Mouse (Mus musculus) olfactory bulb, adult 2 months (tissue): ENCODE results near the gene Arhgap28. TPM values are rescaled to one million over a fixed set of nuclear protein-coding genes. Genes with fewer than 3 reads are reported as not detected.

Experiments used
- H3K27ac ChIP-seq: fragments of 200-500 bp; 2 replicates; pipeline ENCODE4 v1.5.1; 2012; ENCODE audit warnings: low read depth, low read length; ENCODE audit not compliant: insufficient read depth
- H3K4me1 ChIP-seq: fragments of 200-500 bp; 2 replicates; pipeline ENCODE4 v1.6.1; 2012; ENCODE audit warnings: low read length; ENCODE audit not compliant: control insufficient read depth, insufficient read depth
- H3K4me3 ChIP-seq: fragments of 200-500 bp; 2 replicates; pipeline ENCODE4 v1.5.1; 2012; ENCODE audit warnings: mild to moderate bottlenecking, low read depth, low read length, moderate library complexity; ENCODE audit not compliant: insufficient read depth
- CTCF ChIP-seq: fragments of 200-500 bp; IDR thresholded peaks from 2 replicates; pipeline ENCODE4 v1.5.1; 2012; ENCODE audit warnings: low read depth, mild to moderate bottlenecking, low read length, moderate library complexity; ENCODE audit not compliant: insufficient read depth
- POLR2A ChIP-seq: fragments of 200-500 bp; IDR thresholded peaks from 2 replicates; pipeline ENCODE4 v1.6.1; 2012; ENCODE audit warnings: mild to moderate bottlenecking, low read depth, low read length, moderate library complexity; ENCODE audit not compliant: insufficient read depth
- WGBS: fragments of 180-500 bp; shearing (Covaris S2); methylation state at CpG from one replicate; pipeline ENCODE4 v1.1.7; 2018; 5-methylcytosine and 5-hydroxymethylcytosine counted together
- polyA plus RNA-seq: library from polyadenylated mRNA; stranded (reverse); fragments of >200 nt; gene quantifications from 2 replicates; pipeline ENCODE4 v1.2.4, GENCODE M21; 2012; ENCODE audit warnings: low replicate concordance; ENCODE audit not compliant: missing spikeins, insufficient read depth, insufficient read length

The Arhgap28 gene
- polyA plus RNA-seq, 1 experiment: not detected

GRCm38 (mm10) chr17:67930467-67930866 is 73.5 kb downstream of the Arhgap28 start:
- Histone ChIP-seq H3K4me3 (no peak overlapping the region), H3K27ac (no peak overlapping the region), H3K4me1 (no peaks in the 10 kb centered on the region)
- TF ChIP-seq POLR2A: no peak
- no peak for TF ChIP-seq CTCF
- WGBS: 89% methylated on average over 3 of the region's 3 CpGs

DNA sequence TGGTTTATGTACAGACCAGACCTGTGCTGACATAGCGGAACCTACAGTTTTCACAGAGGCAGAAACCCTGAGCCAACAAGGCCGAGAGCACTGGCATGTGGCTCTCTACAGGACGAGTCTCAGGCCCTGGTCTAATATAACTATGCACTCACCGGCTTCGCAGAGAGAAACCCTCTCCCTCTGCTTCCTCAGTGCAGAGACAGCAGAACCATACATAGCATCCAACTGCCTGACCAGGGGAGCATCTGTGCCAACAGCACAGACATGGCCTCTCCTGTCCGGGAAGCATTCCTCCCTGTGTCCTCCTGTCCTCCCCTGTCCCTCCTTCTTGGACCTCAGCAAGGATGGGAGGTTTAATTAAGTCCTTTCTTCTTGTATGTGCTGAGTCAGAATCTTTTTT is 75.6 kb downstream of the Arhgap28 start:
- TF ChIP-seq POLR2A (no peak), CTCF (no peak)
- WGBS: 87% methylated on average over 6 of the region's 6 CpGs
- Histone ChIP-seq H3K4me3 (no peak overlapping the region), H3K27ac (no peak overlapping the region), H3K4me1 (no peaks in the 10 kb centered on the region)

DNA sequence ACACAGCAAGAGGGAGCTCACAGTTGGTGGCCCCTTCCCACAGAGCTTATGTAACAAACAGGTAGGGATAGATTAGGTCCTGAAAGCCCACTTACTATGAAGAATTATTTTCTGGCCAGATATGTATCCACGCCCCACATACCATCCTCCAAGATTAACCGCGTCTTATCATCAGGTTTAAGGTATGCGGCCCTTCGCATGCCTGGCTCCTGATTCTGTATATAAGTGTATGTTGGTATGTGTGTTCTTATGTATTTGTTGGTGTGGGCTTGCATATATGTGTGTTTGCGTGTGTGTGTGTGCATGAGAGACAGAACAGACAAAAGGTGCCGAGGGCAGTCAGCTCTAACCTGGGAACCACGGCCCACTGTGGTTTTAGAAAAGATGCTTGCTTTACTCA is 76.1 kb downstream of the Arhgap28 start:
- H3K4me1 ChIP-seq: no peaks in the 10 kb centered on the region
- no peak overlapping the region for H3K27ac ChIP-seq
- TF ChIP-seq POLR2A (no peak), CTCF (no peak)
- no peak overlapping the region for H3K4me3 ChIP-seq
- 96% methylated on average over 8 of the region's 8 CpGs for WGBS

DNA sequence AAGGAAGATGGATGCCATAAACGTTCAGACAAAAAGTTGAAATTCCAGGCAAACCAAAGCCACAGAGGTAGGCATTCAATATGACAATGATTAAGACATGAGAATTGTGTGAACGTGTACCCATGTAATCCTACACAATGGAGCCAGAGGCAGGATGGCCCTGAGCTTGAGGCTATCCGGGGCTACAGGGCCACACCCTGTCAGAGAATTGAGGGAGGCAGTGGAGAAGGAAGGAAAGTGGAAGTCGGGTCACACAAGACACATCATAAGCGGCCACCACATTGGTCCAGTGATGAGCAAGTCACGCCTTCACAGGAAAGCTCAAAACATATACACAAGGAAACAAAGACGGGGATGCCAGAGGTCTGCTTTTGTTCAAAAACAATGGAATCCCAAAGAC is 84.0 kb downstream of the Arhgap28 start:
- no peak for TF ChIP-seq POLR2A
- no peak for TF ChIP-seq CTCF
- Histone ChIP-seq H3K4me3 (no peak overlapping the region), H3K27ac (no peak overlapping the region), H3K4me1 (no peaks in the 10 kb centered on the region)
- 87% methylated on average over 7 of the region's 7 CpGs for WGBS

- Histone ChIP-seq H3K27ac (no peak overlapping the region), H3K4me3 (no peak overlapping the region), H3K4me1 (no peaks in the 10 kb centered on the region)
- TF ChIP-seq POLR2A (no peak), CTCF (no peak)
- WGBS: 97% methylated on average over 7 of the region's 7 CpGs
Observed at GRCm38 (mm10) chr17:67918201-67918600, 85.7 kb downstream of the Arhgap28 start.

DNA sequence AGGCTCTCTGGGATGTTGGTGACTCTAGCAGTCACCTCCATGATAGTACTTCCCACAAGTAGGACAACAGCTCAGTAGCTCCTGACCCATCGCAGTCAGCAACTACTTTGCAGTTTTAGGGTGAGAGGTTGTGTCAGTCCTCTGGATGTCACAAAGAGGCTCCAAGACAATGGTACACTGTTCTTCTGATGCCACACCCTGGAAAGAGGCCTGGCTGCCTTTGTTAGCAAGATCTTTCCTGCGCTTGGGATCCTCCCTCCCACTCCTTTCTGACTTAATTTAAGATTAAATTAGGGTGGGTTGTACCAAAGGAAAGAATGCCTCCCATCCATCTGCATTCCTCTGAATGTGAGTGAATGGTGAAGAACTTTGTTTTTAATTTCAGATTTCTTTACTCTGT is 87.0 kb downstream of the Arhgap28 start:
- no peak for TF ChIP-seq CTCF
- no peak for TF ChIP-seq POLR2A
- Histone ChIP-seq H3K4me1 (no peaks in the 10 kb centered on the region), H3K27ac (no peak overlapping the region), H3K4me3 (no peak overlapping the region)
- 76% methylated on average over 2 of the region's 2 CpGs for WGBS

DNA sequence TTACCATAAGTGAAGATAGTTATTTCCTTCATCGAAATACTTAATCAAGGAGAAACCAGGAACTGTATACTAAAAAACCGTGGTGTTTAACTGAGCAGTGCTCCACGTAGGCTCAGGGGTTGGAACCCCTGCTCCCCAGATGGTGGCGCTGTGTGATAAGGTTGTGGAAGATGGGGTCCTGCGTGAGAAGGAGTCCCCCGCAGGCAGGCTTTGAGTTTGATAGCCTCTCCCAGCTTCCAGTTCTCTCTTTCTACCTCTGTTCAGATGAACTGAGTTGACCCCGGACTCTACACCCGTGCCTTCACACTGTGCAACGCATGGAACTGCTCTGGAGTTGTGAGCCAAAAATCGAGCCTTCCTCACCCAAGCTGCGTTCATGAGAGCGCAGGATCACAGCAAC is 91.3 kb downstream of the Arhgap28 start:
- no peak overlapping the region for H3K4me3 ChIP-seq
- TF ChIP-seq POLR2A (no peak), CTCF (peak; percentile 57; the same call in 1 of the 2 replicates)
- H3K4me1 ChIP-seq: peaks cover 2% of the 10 kb centered on the region
- H3K27ac ChIP-seq: no peak overlapping the region
- 57% methylated on average over 12 of the region's 12 CpGs for WGBS

DNA sequence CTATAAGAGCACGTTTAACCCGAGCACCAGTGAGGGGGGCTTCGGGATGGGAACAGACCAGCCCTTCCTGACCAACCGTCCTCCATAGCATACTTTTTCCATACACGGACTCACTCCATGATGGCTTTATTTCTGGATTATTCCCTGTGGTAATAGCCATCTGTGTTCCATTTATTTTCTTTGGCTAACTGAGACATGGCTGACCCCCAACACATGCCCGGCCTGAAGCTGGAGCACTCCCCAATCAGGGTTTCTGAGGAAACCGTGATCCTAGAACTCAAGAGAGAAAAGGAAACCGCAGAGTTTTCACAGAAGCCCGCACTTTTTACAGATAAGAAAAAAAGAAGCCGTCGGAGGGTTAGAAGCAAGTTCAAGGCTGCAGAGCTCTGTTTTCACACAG is 91.9 kb downstream of the Arhgap28 start:
- no peak for TF ChIP-seq POLR2A
- no peak for TF ChIP-seq CTCF
- 86% methylated on average over 11 of the region's 11 CpGs for WGBS
- H3K4me1 ChIP-seq: peaks cover 2% of the 10 kb centered on the region
- H3K27ac ChIP-seq: no peak overlapping the region
- H3K4me3 ChIP-seq: no peak overlapping the region

DNA sequence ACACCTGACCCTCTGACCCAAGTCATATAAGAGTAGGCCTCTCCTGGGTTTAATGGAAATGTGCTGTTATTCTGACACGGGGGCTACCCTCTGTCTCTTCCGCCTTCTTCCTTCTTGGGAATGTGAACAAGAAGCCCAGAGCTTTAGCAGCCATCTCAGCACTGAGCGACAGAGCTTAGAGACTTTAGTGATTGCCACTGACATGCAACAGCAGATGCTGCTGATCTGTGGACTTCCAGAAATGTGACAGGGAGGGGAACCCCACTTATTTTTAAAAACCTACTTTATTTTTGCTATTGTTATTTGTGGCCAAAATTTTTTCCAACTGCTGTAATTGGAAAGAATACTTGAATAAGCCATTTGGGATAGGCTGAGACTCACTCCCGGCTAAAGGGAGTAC is 95.4 kb downstream of the Arhgap28 start:
- Histone ChIP-seq H3K4me3 (no peak overlapping the region), H3K4me1 (peaks cover 2% of the 10 kb centered on the region), H3K27ac (no peak overlapping the region)
- TF ChIP-seq POLR2A (no peak), CTCF (no peak)
- WGBS: 92% methylated on average over 4 of the region's 4 CpGs

DNA sequence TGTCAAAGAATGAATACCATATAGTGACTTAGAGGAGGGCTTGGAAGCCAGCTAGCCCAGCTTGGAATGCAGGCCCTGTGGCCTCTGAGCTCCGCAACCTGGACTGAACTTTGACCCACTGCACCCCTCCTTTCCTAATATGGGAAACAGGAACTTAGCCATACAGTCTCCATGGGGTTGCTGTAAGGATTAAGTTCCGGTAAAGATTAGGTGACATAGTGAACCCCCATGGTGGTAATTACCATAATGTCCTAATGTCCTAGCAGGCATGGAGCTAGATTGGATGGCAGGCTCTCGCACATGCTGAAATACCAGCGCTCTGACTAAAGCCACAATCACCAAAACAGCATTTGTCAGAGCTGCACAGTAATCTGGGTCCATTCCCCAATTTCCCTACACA is 95.8 kb downstream of the Arhgap28 start:
- H3K27ac ChIP-seq: no peak overlapping the region
- TF ChIP-seq POLR2A (no peak), CTCF (no peak)
- 91% methylated on average over 4 of the region's 4 CpGs for WGBS
- peaks cover 2% of the 10 kb centered on the region for H3K4me1 ChIP-seq
- no peak overlapping the region for H3K4me3 ChIP-seq
